Mouse (Mus musculus): Measurements from ENCODE around the gene Ccdc175. TPM values are rescaled to one million over a fixed set of nuclear protein-coding genes. Genes with fewer than 3 reads are reported as not detected.
A peak's percentile ranks its signal among the peaks of the same experiment; 100 is the strongest.

Gene Ccdc175
- polyA plus RNA-seq, 1 experiment from 2014 or later, result not detected

DNA sequence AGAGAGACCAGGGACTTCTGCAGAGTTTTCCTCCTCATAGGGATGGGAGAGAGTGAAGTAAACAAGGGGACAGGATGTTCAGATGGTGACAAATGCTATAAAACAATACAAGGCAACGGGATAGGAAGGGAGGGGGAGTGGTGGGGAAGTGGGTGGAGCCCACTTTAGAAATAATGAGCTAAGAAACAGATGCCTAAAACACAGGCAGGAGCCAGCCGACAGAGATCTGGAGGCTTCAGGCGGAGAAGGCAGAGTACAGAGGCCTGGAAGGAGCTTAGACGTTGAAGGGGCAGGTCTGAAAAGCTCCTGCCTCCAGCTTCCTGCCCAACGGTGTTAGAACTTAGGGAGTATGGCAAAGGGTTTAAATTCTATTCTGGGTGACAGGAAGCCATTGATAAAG, 28.7 kb upstream of the Ccdc175 start:
- DNase-seq (ENCODE audit: low spot score) (peak; percentile 10), ATAC-seq (replicated peaks; ENCODE audit: low FRiP score) (no peak)
- H3K4me1 ChIP-seq (replicated peaks; ENCODE audit: control insufficient read depth, insufficient read depth, low read length), result no peaks in the 10 kb centered on the region
- no peak overlapping the region for H3K9ac ChIP-seq (ENCODE audit: low read depth, low read length)
- H3K9me3 ChIP-seq (ENCODE audit: control insufficient read depth, low read length), result no peaks in the 10 kb centered on the region
- H3K27ac ChIP-seq (ENCODE audit: low read depth, low read length), result no peak overlapping the region
- WGBS, result 34% methylated on average over 5 of the region's 5 CpGs
- H3K4me2 ChIP-seq, result no peak overlapping the region
- H3K27me3 ChIP-seq (replicated peaks; ENCODE audit: control insufficient read depth, insufficient read depth, low read length), result no peaks in the 10 kb centered on the region
- no peaks in the 10 kb centered on the region for H3K36me3 ChIP-seq (ENCODE audit: control insufficient read depth, insufficient read depth, low read length)
- no peak overlapping the region for H3K4me3 ChIP-seq (ENCODE audit: low read depth, low read length)

DNA sequence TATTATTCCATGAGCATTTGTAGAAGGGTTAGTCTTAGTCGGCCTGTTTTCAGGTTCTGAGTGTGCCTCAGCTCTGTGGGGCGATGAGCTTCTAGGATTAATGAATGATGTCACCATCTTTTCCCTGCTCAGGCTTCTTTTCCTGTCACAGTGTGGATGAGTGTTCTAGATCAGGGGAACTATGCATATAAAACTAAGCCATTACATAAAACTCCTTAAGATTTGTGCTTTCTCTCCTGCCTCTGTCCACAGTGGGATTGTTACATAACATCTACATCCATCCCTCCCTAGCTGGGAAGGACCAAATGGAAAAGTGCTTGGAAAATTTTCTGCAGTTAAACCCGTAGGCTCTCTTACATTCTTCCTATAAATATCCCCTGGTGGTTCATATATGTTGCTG, 16.0 kb upstream of the Ccdc175 start:
- H3K27me3 ChIP-seq (replicated peaks; ENCODE audit: control insufficient read depth, insufficient read depth, low read length), result no peaks in the 10 kb centered on the region
- ATAC-seq (replicated peaks; ENCODE audit: low FRiP score), result no peak
- WGBS, result 78% methylated on average over 3 of the region's 3 CpGs
- no peaks in the 10 kb centered on the region for H3K4me1 ChIP-seq (replicated peaks; ENCODE audit: control insufficient read depth, insufficient read depth, low read length)
- H3K9ac ChIP-seq (ENCODE audit: low read depth, low read length), result no peak overlapping the region
- no peak overlapping the region for H3K4me3 ChIP-seq (ENCODE audit: low read depth, low read length)
- no peak for DNase-seq (ENCODE audit: low spot score)
- H3K27ac ChIP-seq (ENCODE audit: low read depth, low read length), result no peak overlapping the region
- H3K36me3 ChIP-seq (ENCODE audit: control insufficient read depth, insufficient read depth, low read length), result no peaks in the 10 kb centered on the region
- H3K9me3 ChIP-seq (ENCODE audit: control insufficient read depth, low read length), result no peaks in the 10 kb centered on the region
- no peak overlapping the region for H3K4me2 ChIP-seq

DNA sequence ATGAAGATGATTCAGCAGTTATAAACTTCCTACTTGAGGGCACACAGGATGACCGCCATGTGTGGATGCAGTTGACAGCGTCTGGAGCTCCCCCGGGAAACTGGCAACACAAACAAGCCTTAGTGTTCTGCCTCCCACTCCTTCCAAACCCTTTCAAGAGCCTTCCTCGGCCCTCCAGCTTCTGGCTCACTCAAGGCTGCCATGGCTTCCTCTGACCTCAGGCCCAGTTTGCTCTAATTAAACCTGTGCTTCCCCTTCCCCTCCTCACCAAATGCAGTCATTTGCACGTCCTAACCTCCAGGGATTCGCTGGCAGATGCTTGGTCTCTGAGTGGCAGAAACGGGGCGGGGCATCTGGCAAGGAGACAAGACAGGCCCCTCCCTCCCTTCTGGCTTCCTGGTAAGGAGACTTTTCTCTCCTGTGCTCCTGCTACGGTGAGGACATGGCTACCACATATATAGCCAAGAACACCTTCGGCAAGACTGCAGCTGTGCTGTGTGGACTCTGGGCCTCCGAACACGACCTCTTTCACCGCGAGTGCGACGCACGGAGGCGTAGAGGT, 13.2 kb upstream of the Ccdc175 start:
- Histone ChIP-seq H3K27ac (ENCODE audit: low read depth, low read length) (no peak overlapping the region), H3K9ac (ENCODE audit: low read depth, low read length) (no peak overlapping the region), H3K27me3 (replicated peaks; ENCODE audit: control insufficient read depth, insufficient read depth, low read length) (no peaks in the 10 kb centered on the region), H3K4me3 (ENCODE audit: low read depth, low read length) (no peak overlapping the region), H3K4me1 (replicated peaks; ENCODE audit: control insufficient read depth, insufficient read depth, low read length) (no peaks in the 10 kb centered on the region), H3K4me2 (no peak overlapping the region), H3K9me3 (ENCODE audit: control insufficient read depth, low read length) (no peaks in the 10 kb centered on the region), H3K36me3 (ENCODE audit: control insufficient read depth, insufficient read depth, low read length) (no peaks in the 10 kb centered on the region)
- ATAC-seq (replicated peaks; ENCODE audit: low FRiP score) (no peak), DNase-seq (ENCODE audit: low spot score) (no peak)
- 57% methylated on average over 18 of the region's 18 CpGs for WGBS

DNA sequence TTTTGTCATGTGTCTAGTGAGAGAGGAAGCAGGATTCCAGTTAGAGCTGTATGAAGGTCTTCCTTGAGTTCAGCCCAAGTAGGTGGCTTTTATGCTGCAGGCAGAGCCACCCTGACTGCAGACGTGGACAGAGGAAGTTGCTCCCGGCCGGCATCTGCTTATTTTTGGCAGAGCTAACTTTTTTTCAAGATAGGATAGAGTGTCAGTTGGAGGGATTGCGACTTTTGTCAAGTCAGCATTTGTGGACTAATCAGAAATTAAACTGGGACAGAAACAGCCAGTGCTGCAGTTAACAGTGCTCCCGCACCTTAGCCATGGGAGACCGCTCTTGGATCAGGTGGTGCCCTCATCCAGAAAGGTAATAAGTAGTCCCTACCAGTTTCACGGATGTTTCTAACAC, 12.6 kb upstream of the Ccdc175 start:
- Histone ChIP-seq H3K27ac (ENCODE audit: low read depth, low read length) (no peak overlapping the region), H3K9me3 (ENCODE audit: control insufficient read depth, low read length) (no peaks in the 10 kb centered on the region), H3K4me2 (no peak overlapping the region), H3K27me3 (replicated peaks; ENCODE audit: control insufficient read depth, insufficient read depth, low read length) (no peaks in the 10 kb centered on the region), H3K9ac (ENCODE audit: low read depth, low read length) (no peak overlapping the region), H3K4me3 (ENCODE audit: low read depth, low read length) (no peak overlapping the region), H3K4me1 (replicated peaks; ENCODE audit: control insufficient read depth, insufficient read depth, low read length) (no peaks in the 10 kb centered on the region), H3K36me3 (ENCODE audit: control insufficient read depth, insufficient read depth, low read length) (no peaks in the 10 kb centered on the region)
- no peak for DNase-seq (ENCODE audit: low spot score)
- no peak for ATAC-seq (replicated peaks; ENCODE audit: low FRiP score)
- 60% methylated on average over 7 of the region's 7 CpGs for WGBS

DNA sequence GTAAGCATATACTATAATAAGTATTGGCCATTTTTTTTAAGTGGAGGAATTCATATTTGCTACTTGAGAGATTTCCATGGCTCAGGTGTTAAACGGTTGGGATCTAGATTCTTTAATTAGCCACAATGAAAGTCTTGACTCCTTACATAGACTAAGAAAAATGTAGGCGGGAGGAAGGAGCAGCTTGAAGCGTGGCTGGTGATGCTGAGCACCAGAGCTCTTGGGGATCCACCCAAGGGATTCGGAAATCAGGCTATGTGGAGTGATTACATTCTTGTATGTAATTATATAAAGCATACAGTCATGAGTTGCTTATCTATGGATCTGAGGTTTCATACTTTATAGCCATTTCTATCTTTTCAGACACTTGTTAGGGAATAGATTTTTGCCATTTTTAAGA, 5.3 kb downstream of the Ccdc175 start:
- Histone ChIP-seq H3K9me3 (ENCODE audit: control insufficient read depth, low read length) (no peaks in the 10 kb centered on the region), H3K27me3 (replicated peaks; ENCODE audit: control insufficient read depth, insufficient read depth, low read length) (no peaks in the 10 kb centered on the region), H3K4me2 (no peak overlapping the region), H3K27ac (ENCODE audit: low read depth, low read length) (no peak overlapping the region), H3K36me3 (ENCODE audit: control insufficient read depth, insufficient read depth, low read length) (no peaks in the 10 kb centered on the region), H3K9ac (ENCODE audit: low read depth, low read length) (no peak overlapping the region), H3K4me1 (replicated peaks; ENCODE audit: control insufficient read depth, insufficient read depth, low read length) (no peaks in the 10 kb centered on the region), H3K4me3 (ENCODE audit: low read depth, low read length) (no peak overlapping the region)
- no peak for DNase-seq (ENCODE audit: low spot score)
- 75% methylated on average over 4 of the region's 4 CpGs for WGBS
- ATAC-seq (replicated peaks; ENCODE audit: low FRiP score), result no peak

DNA sequence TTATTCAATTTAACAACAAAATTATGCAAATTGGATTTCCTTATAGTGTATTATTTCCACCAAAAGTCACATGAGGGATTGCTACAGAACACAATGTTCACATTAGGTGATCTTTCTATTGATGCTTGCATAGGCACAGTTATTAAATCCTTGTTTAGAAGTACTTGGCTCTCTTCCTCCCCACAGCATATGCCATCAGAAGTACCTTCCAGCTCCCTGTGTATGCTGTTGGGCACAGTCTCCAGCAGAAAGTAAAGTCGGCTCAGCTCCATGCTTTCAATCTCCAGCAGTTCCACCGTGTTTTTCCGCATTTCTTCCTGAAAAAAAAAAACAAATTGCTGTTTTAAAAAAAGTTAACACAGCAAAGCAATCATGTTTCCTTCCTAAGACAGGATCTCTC, 6.5 kb downstream of the Ccdc175 start:
- ATAC-seq (replicated peaks; ENCODE audit: low FRiP score) (no peak), DNase-seq (ENCODE audit: low spot score) (no peak)
- Histone ChIP-seq H3K9ac (ENCODE audit: low read depth, low read length) (no peak overlapping the region), H3K4me3 (ENCODE audit: low read depth, low read length) (no peak overlapping the region), H3K27me3 (replicated peaks; ENCODE audit: control insufficient read depth, insufficient read depth, low read length) (no peaks in the 10 kb centered on the region), H3K27ac (ENCODE audit: low read depth, low read length) (no peak overlapping the region), H3K36me3 (ENCODE audit: control insufficient read depth, insufficient read depth, low read length) (no peaks in the 10 kb centered on the region), H3K9me3 (ENCODE audit: control insufficient read depth, low read length) (no peaks in the 10 kb centered on the region), H3K4me1 (replicated peaks; ENCODE audit: control insufficient read depth, insufficient read depth, low read length) (no peaks in the 10 kb centered on the region), H3K4me2 (no peak overlapping the region)
- 87% methylated on average over 3 of the region's 3 CpGs for WGBS

DNA sequence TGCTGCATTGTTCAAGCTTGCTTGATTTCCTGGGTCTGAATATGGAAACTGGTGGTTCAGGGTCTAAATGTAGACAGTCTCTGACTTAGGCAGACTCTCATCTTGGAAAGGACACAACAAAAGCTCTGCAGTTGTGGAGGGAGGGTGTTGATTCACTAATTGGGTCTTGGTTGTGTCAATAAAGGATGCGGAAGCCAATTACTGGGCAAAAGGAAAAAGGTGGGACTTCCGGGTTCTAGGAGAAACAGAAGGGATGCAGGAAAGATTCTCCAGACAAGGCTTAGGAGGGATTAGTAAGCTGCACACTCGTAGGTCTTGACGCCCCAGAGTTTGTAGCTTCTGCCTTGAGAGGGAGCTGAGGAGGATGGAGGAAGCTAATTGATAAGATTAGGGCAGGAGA, 26.4 kb downstream of the Ccdc175 start:
- Histone ChIP-seq H3K4me3 (ENCODE audit: low read depth, low read length) (no peak overlapping the region), H3K27me3 (replicated peaks; ENCODE audit: control insufficient read depth, insufficient read depth, low read length) (no peaks in the 10 kb centered on the region), H3K27ac (ENCODE audit: low read depth, low read length) (no peak overlapping the region), H3K4me1 (replicated peaks; ENCODE audit: control insufficient read depth, insufficient read depth, low read length) (no peaks in the 10 kb centered on the region), H3K4me2 (no peak overlapping the region), H3K9ac (ENCODE audit: low read depth, low read length) (no peak overlapping the region), H3K36me3 (ENCODE audit: control insufficient read depth, insufficient read depth, low read length) (no peaks in the 10 kb centered on the region), H3K9me3 (ENCODE audit: control insufficient read depth, low read length) (no peaks in the 10 kb centered on the region)
- ATAC-seq (replicated peaks; ENCODE audit: low FRiP score), result no peak
- 69% methylated on average over 4 of the region's 4 CpGs for WGBS
- no peak for DNase-seq (ENCODE audit: low spot score)

DNA sequence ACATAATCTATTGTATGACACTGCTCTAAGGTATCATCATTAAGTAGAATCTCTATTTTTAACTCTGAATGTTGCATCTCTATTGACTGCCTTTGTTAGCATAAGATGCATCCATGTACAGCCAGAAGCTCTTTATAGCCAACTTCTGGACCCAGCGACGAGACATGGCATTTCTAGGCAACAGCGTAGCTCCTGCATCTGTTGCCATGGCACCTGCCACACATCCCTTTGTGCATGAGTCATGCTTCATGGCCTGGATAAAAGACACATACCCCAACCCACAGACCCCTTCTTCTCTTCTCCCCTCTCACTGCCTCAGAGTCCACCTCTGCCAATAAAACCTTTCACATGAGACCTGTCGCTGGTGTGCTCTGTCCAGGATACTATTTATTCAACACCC, 34.0 kb downstream of the Ccdc175 start:
- Histone ChIP-seq H3K9me3 (ENCODE audit: control insufficient read depth, low read length) (no peaks in the 10 kb centered on the region), H3K27me3 (replicated peaks; ENCODE audit: control insufficient read depth, insufficient read depth, low read length) (no peaks in the 10 kb centered on the region), H3K4me3 (ENCODE audit: low read depth, low read length) (no peak overlapping the region), H3K4me1 (replicated peaks; ENCODE audit: control insufficient read depth, insufficient read depth, low read length) (no peaks in the 10 kb centered on the region), H3K9ac (ENCODE audit: low read depth, low read length) (no peak overlapping the region), H3K36me3 (ENCODE audit: control insufficient read depth, insufficient read depth, low read length) (no peaks in the 10 kb centered on the region), H3K4me2 (no peak overlapping the region), H3K27ac (ENCODE audit: low read depth, low read length) (no peak overlapping the region)
- WGBS, result 82% methylated on average over 4 of the region's 4 CpGs
- DNase-seq (ENCODE audit: low spot score) (no peak), ATAC-seq (replicated peaks; ENCODE audit: low FRiP score) (no peak)

DNA sequence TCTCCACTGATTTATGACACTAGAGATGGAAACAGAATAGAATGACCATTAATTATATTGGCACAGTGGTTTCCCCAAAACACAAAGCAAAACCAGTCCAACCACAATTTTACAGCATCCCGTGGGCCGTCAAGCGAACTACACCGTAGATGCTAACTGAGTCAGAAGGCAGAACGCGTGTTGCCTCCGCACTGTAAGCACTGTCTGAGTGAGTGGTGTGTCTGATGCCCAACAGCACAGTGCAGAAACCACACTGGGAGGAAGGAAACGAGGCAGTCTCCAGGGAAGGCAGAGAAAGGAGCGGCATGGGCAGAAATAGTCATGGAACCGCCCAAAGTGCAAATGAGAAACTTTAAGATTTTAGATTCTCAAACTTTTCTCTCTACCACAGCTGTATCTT, 55.6 kb downstream of the Ccdc175 start:
- H3K27me3 ChIP-seq (replicated peaks; ENCODE audit: control insufficient read depth, insufficient read depth, low read length), result no peaks in the 10 kb centered on the region
- no peak overlapping the region for H3K4me3 ChIP-seq (ENCODE audit: low read depth, low read length)
- H3K4me1 ChIP-seq (replicated peaks; ENCODE audit: control insufficient read depth, insufficient read depth, low read length), result no peaks in the 10 kb centered on the region
- no peaks in the 10 kb centered on the region for H3K36me3 ChIP-seq (ENCODE audit: control insufficient read depth, insufficient read depth, low read length)
- DNase-seq (ENCODE audit: low spot score) (no peak), ATAC-seq (replicated peaks; ENCODE audit: low FRiP score) (no peak)
- no peak overlapping the region for H3K4me2 ChIP-seq
- no peak overlapping the region for H3K9ac ChIP-seq (ENCODE audit: low read depth, low read length)
- WGBS, result 86% methylated on average over 10 of the region's 10 CpGs
- H3K27ac ChIP-seq (ENCODE audit: low read depth, low read length), result no peak overlapping the region
- H3K9me3 ChIP-seq (ENCODE audit: control insufficient read depth, low read length), result no peaks in the 10 kb centered on the region

Measured in liver, embryonic 11.5 days (tissue).